Mouse (Mus musculus): ENCODE results near the gene Cabp4.
"Not testable (repeated sequence)": the region's sequence is repeated elsewhere in the genome, so short reads cannot be mapped to it uniquely, and the experiment has no call there.

Gene Cabp4

GRCm38 (mm10) chr19:4146366-4147021 is 2.7 kb upstream of the Cabp4 start:
- DNase-seq, result no peak

GRCm38 (mm10) chr19:4145936-4146335 is 2.1 kb upstream of the Cabp4 start:
- no peak for DNase-seq

- DNase-seq, result peak in 1 of 2 experiments; percentile 61
These were observed 991 bp upstream of the Cabp4 start for GRCm38 (mm10) chr19:4144550-4145498.

GRCm38 (mm10) chr19:4142416-4143173 is 1.2 kb downstream of the Cabp4 start:
- DNase-seq, result no peak

DNA sequence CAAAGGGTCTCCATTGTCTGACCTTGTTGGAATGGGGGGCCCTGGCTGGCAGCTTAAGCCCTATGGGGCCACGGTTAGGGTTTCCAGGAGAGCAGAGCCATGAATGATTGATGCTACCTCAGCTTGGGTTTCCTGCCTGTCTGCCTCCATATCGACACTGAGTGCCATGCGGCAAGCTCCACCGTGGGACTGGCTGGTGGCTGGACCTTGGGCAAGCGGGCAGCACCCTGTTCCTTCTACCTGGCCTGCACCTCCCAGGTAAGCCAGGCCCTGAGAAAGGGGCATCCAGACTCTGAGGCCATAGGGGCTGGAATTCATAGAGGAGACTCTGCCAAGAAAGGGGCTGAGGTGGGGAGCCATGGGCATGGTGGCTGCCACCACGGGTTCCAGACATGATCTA is 3.7 kb downstream of the Cabp4 start:
- DNase-seq, result no peak

DNA sequence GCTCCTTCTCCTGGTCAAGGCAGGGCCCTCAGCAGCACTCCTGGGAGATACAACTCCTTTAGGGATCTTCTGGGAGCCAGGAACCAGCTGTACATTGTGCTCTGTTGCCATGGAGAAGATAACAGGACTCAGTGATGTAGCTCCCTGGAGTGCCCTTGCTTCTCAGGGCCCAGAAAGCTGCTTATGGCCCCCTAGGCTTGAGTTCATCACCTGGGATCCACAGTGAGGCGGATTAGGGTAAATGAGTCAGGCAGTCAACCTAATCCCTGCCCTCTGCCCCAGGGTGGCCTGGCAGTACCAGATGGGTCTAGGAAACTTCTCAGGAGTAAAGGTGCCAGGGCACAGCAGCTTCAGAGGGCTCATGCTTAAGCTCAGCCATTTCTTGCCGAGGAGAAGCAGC is 4.4 kb downstream of the Cabp4 start, which contains the start of gene Gpr152:
Gpr152 (plus strand) TSS at position 342 of the 400 bp plus-strand sequence.
- no peak for DNase-seq

GRCm38 (mm10) chr19:4137913-4138312 is 5.9 kb downstream of the Cabp4 start:
- DNase-seq, result no peak

DNA sequence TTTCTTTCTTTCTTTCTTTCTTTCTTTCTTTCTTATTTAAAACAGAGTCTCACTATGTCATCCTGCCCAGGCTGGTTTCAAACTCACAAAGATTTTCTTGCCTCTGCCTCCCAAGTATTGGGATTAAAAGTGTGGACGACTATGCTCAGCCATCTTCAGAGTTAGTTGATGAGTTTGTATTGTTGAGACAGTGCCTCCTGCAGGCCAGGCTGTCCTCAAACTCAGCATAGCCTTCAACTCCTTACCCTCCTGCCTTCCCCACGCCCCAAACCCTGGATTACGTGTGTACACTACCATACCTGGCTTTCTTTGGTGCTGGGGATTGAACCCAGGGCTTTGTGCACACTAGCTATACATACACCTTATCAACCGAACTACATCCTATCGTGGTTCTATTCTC is 7.4 kb downstream of the Cabp4 start:
- no peak for DNase-seq

DNA sequence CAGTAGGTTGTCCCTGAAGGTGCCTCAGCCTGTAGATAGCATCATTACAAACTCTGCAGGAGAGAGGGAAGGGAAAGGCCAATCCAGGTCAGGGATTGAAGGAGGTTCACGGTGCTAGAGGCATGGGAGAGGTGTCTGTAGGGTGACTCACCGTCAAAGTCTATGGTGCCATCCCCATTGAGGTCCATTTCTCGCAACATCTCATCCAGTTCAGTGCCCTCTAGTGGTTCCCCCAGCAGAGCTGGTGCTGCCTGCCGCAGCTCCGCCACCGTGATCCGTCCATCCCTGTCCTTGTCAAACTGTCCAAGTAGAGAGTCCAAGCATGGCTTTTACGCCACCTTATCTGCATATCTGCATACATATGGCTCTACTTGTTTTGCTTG is 7.9 kb downstream of the Cabp4 start:
- not testable (repeated sequence) for DNase-seq

DNA sequence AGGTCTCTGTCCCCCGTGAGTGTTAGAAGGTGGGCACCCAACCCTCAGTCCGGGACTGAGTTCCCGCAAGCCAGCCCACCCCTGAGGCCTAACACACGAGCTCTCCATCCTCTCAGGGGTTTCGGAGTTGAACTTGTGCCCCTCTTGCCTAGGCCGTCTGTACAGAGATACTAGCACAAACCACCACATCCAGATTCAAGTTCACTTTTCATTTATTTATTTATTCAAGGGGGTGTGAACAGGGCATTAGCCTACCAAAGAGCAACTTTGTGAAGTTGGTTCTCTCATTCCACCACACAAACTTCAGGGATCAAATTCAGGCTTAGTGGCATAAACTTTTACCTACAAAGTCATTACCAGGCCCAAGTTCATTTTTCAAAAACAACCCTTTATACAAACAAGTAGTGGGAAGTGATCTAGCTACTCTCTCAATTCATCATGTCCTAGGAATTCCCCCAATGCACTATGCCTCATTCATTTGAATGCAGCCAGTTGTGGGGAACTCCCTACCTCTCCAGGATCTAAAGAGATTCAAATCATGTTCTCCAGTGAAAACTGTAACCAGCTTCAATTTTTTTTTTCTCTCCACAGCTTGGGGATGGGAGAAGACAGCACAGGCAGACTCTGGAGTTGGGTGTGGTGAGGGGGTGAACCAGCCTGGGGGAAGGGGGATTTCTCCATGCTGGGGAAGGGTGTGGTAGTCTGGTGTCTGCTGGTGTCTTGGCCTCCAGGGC is 8.4 kb downstream of the Cabp4 start:
- not testable (repeated sequence) for DNase-seq

DNA sequence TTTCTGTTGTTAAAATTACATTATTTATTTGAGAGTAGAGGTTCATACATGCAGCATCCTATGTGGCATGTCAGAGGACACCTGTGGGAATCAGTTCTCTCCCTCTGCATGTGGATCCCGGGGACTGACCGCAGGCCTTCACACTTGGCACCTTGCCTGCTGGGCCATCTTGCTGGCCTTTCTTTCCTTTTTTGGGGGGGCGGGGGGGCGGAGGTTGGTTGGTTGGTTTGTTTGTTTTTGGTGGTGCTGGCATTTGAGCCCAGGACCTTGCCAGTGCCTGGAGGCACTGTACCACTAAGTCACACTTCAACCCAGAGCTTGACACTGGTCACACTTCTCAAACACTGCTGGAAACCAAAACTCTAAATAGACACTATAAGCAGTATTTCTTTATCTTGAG is 9.5 kb downstream of the Cabp4 start:
- DNase-seq, result no peak

DNA sequence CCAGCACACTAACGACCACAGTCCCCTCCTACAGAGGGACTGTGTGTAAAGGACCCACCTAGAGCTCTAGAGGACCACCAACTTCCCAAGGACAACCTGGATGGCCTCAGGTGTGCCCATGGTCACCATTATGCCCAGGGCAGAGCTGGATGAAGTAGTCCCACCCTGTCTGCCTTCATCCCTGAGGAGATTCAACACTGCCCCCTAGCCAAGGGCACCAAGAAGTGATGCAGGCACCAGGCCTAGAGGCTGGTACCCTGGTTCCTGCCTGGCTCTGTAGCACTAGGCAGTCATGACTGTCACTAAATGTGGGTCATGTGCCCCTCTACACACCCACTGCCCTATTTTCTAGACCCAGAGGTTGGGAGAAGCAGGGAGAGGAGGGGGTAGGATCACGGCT is 12.1 kb downstream of the Cabp4 start:
- DNase-seq, result no peak

GRCm38 (mm10) chr19:4131075-4131474 is 12.8 kb downstream of the Cabp4 start:
- DNase-seq, result no peak

- no peak for DNase-seq
These were observed 13.7 kb downstream of the Cabp4 start for GRCm38 (mm10) chr19:4130106-4130505.

DNA sequence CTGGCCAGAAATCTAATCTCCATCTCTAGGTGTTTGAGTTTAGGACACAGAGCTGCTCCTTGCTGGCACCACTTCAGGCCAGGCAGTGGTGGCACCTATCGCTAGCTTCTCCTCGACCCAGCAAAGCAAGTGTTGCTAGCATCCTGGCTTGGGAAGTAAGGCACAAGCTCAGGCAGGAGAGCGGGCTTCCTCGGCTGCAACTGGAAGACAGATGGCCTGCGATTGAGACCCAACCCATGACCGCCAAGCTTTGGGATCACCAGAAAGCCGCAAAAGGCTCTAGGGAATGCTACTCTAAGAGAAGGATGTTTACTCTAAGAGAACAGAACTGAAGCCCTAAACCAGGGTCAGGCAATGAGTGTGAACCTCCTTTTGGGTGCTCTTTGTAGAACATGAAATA is 14.4 kb downstream of the Cabp4 start:
- DNase-seq, result no peak

DNA sequence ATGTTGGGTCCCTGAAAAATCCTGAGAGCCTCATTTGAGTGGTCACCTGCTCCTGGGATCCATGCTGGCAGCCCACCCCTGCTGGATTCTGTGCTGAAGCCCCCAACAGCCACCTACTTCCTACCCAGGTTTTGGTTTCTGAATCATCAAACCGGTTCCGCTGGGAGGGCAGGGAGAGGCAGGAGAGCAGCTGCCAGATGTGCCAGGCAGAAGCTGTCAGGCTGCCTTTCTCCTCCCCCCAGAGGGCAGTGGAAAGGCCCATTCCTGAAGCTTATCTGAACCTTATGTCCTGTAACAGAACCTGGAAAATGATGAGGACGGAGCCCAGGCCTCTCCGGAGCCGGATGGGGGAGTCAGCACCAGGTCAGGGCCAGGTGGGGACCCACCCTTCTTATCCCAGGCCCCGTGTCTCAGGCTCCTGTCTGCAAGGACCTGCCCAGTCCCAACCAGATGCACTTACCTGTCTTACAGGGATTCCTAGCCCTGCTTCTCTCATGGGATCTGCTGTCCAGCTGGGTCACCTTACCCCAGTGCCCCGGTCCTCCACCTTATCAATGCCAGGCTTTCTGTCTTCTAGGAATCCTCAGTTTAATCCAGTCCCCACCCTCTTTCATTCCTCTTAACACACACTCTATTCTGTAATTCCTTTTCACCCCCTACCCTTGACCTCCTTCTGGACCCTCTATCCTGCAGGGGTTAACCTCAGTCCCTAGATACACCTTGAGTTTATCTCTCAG is 16.9 kb downstream of the Cabp4 start:
- no peak for DNase-seq

DNA sequence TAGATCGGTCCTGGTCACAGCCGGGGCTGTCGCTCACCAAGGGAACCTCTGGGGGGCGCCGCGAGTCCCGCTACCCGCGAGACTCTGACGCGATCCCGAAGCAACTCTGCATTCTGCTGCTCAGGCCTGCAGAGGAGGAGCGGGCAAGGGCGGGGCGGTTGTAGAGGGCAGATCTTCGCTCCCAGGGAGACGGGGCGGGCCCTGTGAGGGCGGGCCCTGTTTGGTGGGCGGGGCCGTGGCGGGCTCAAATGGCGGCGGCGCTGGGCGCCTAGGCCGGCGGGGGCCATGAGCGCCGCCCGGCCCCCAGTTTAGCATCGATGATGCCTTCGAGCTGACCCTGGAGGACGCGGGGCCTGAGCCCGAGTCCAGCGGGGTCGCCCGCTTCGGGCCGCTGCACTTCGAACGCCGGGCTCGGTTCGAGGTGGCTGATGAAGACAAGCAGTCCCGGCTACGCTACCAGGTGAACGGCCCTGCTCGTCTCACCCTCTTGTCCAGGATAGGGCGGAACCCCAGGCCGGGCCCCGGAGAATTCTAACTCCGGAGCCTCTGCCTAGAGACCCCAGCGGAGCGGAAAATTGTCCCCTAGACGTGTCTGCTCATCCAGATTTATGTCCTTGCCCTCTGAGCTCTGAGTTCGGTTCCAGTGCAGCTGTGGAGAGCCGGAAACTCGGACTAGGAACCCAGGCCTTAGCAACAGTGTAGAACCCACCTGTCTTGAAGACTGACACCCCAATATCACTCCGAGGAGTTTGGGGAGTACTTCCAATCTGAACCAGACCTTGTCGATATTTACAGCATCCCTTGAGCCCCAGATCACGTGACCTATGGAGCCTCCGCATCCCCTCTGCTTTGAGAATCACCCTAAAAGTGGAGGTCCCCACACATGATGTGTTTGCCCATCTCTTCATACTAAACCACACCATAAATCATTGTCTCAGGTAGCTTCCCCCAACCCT is 17.8 kb downstream of the Cabp4 start, which contains the start of gene Aip:
Aip (minus strand) TSS at position 118 of the 956 bp plus-strand sequence.
- peak; percentile 98 to 99 for DNase-seq

DNA sequence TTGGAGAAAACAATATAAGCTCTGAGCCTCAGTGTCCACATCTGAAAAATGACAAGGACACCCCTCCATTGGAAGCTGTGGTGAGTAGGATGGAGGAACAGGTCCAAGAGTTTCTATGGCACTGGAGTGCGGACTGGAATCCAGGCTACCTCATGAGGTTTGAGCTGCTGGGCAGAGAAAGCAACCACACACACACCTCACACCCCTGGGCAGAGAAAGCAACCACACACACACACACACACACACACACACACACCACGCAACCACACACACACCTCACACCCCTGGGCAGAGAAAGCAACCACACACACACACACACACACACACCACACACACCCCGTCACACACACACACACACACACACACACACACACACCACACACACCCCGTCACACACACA is 18.6 kb downstream of the Cabp4 start:
- not testable (repeated sequence) for DNase-seq

GRCm38 (mm10) chr19:4124432-4124831 is 19.4 kb downstream of the Cabp4 start:
- no peak for DNase-seq

All from spleen, adult 18-20 months (tissue).